Mouse (Mus musculus) adrenal gland, adult 2 months (tissue): ENCODE results near the gene Nagpa. TPM values are rescaled to one million over a fixed set of nuclear protein-coding genes. Genes with fewer than 3 reads are reported as not detected.

Experiments
- microRNA-seq, 2 experiments: library from miRNA; unstranded; fragments of <30 nt; microRNA quantifications; one replicate each; pipeline ENCODE4 v1.2.0; 2021
- polyA plus RNA-seq: library from polyadenylated mRNA; depleted of rRNA; stranded (reverse); fragments of >200 nt; gene quantifications from 2 replicates; pipeline ENCODE4 v1.2.3, GENCODE M21; 2012; rRNA removed
- total RNA-seq, 2 experiments: library from RNA; stranded (reverse); gene quantifications; 2 replicates each; pipeline ENCODE4 v1.2.3; 2021

Nagpa gene
- total and polyA plus RNA-seq, 3 experiments: 26.0 to 64.5 (median 28.7) TPM

Small RNA genes lying within 50 kb of the gene (microRNA-seq; reads per million reads assigned to microRNA genes)
- gene Gm23689 (0 reads per million in 2 experiments), gene Gm26095 (0 reads per million in 2 experiments), gene Mir6364 (0 reads per million in 2 experiments)

Other genes starting within 250 kb of the Nagpa start
- gene Anks3, start 239.8 kb downstream of the Nagpa start, total RNA-seq: 10 to 100 TPM; 30.8 to 33.9 TPM
- gene Anks3, start 239.8 kb downstream of the Nagpa start, polyA plus RNA-seq: 39.2 and 45.3 TPM in 2 replicates
- gene Sept12, start 206.2 kb downstream of the Nagpa start, total RNA-seq: not detected
- not detected in 2 replicates for gene Sept12, start 206.2 kb downstream of the Nagpa start, polyA plus RNA-seq
- gene Smim22, start 196.7 kb downstream of the Nagpa start, total RNA-seq: not detected
- gene Smim22, start 196.7 kb downstream of the Nagpa start, polyA plus RNA-seq: 0.38 TPM in 1 of 2 replicates, not detected in the other
- 10 to 100 TPM; 16.9 to 28.1 TPM for gene Rogdi, start 190.5 kb downstream of the Nagpa start, total RNA-seq
- 83.9 and 99.3 TPM in 2 replicates for gene Rogdi, start 190.5 kb downstream of the Nagpa start, polyA plus RNA-seq
- gene Glyr1, start 154.1 kb downstream of the Nagpa start, total RNA-seq: 10 to 100 TPM; 92.6 to 96.5 TPM
- gene Glyr1, start 154.1 kb downstream of the Nagpa start, polyA plus RNA-seq: 51.7 and 71.3 TPM in 2 replicates
- 10 to 100 TPM; 25.2 to 34.0 TPM for gene Ubn1, start 154.0 kb downstream of the Nagpa start, total RNA-seq
- 18.6 and 18.9 TPM in 2 replicates for gene Ubn1, start 154.0 kb downstream of the Nagpa start, polyA plus RNA-seq
- gene Ppl, start 71.6 kb downstream of the Nagpa start, total RNA-seq: 1 to 10 TPM; 2.0 to 6.5 TPM
- 0.59 and 0.66 TPM in 2 replicates for gene Ppl, start 71.6 kb downstream of the Nagpa start, polyA plus RNA-seq
- under 1 TPM in 1 of 2 experiments, not detected in 1; 0.07 TPM for gene Sec14l5, start 56.9 kb downstream of the Nagpa start, total RNA-seq
- 0.13 and 0.15 TPM in 2 replicates for gene Sec14l5, start 56.9 kb downstream of the Nagpa start, polyA plus RNA-seq
- gene AU021092, start 18.3 kb upstream of the Nagpa start, total RNA-seq: 10 to 100 TPM; 20.4 to 25.4 TPM
- gene AU021092, start 18.3 kb upstream of the Nagpa start, polyA plus RNA-seq: 24.0 and 26.0 TPM in 2 replicates
- 10 to 100 TPM; 32.5 to 36.2 TPM for gene Alg1, start 29.6 kb upstream of the Nagpa start, total RNA-seq
- 89.1 and 91.3 TPM in 2 replicates for gene Alg1, start 29.6 kb upstream of the Nagpa start, polyA plus RNA-seq
- gene Eef2kmt, start 52.0 kb upstream of the Nagpa start, total RNA-seq: 10 to 100 TPM; 21.7 to 30.9 TPM
- 72.7 and 79.6 TPM in 2 replicates for gene Eef2kmt, start 52.0 kb upstream of the Nagpa start, polyA plus RNA-seq